Mouse (Mus musculus): ENCODE measurements around the gene Hspg2.

The Hspg2 gene

DNA sequence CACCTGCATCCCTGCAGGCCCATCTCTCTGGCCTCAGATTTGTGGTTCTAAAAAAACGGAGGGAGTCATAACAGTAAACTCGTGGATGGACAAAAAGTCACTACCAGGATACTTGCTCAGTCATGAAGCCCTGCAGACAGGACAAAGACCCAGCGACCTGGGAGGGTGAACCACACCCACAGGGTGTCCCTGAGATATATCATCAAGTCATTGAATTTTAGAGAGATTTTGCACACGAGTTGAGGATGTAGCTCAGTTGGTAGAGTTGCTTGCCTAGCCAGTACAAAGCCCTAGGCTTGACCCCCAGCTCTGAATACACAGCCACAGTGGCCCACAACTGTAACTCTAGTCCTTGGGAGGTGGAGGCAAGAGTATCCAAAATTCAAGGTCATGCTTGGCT is 7.4 kb upstream of the Hspg2 start:
- DNase-seq (ENCODE audit: low read depth, low spot score) = no peak

DNA sequence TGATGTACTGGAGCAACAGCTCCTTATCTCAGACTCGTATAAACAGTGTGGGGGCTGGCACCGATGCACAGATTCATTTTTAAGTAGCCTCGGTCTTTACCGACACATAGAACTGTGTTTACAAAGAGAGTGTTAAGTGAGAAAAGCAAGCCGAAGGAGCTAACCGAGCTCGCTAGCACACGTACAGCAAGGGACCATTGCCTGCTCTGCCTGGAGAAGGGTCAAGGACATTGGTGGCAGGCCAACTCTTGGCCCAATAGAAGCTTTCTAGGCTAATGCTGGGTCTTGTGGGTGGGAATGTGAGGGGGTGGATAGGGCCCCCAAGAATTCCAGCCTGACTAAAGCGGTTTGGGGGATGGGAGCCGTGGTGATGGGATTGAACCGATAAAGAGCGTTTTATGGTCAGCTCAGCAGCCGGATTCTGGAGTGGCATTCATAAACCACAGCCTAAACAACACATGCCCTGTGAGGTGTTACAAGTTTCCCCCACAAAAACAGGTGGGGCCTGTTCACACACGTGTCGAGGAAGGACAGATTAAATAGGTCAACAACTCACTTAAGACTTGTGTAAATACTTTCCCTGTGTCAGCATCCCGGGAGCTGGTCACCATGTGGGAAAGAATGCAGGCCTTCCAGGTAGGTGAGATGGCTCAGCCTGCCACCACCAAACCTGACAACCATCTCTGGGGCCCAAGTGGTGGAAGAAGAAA is 6.4 kb upstream of the Hspg2 start:
- DNase-seq (ENCODE audit: low read depth, low spot score) = no peak

DNA sequence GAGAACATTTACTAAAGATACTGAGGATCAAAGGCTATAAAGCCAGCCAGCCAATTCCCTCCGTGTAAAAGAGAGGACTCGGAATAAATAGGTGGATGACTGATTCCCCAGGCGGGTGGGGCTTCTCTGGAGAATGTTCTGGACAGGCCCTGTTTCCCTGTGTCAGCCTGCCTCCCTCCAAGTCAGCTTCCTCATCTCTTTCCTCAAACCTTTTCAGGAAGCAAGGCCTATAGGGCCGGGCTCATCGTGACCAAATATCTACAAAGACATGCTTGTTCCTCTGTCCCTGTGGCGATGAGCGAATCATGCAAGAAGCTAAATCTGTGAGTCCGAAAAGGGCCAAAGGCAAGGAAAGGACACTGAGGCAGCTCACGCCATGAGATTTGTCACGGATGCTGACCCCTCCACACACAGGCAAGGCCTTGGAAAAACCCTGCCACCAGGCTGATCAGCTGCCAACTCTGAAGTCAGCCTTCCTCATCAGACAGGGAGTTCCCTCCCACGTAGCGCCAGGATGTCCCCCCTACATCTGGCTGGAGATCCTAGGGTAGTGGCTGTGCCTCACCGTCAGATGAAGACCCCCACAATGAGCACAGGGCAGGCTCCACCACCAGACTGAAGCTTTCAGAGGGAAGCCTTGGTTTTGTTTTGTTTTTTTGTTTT is 3.3 kb upstream of the Hspg2 start:
- DNase-seq (ENCODE audit: low read depth, low spot score) = no peak

DNA sequence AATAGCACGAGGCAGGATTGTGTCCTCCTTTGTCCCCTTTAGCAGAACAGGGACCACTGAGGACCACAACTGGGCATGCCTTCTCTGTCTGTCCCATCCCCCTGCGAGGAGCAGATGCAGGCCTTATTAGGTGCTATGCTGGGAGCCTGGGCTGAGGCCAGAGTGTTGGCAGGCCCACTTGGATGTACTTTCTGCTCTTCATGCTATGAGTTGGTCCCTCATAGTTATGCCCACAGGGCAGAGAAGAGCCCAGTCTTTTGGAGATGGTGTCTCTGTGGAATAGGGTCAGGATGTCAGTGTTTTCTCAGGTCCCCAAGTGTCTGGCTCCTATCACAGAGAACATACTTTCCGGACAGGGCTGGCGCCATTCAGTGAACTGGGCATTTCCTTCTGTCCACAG is 1.6 kb upstream of the Hspg2 start:
- DNase-seq (ENCODE audit: low read depth, low spot score) = no peak

DNA sequence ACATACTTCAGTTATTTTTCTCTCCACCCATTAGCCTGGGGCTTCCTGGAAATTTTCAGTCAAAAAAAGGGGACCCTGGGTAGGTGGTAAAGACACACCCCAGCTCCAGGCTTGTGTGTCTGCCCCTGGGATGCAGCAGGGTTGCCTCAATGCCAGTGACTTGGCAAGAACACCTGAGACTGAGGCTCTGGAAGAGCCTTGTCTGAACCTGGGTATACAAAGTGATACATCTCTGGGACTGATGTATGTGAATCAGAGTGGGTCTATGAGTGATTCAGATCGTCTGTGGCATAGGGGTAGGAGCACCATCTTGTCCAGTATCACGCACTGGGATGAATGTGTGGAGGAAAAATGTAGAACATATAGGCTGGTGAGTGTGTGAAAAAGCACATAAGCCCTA is 1.0 kb upstream of the Hspg2 start:
- no peak for DNase-seq (ENCODE audit: low read depth, low spot score)

DNA sequence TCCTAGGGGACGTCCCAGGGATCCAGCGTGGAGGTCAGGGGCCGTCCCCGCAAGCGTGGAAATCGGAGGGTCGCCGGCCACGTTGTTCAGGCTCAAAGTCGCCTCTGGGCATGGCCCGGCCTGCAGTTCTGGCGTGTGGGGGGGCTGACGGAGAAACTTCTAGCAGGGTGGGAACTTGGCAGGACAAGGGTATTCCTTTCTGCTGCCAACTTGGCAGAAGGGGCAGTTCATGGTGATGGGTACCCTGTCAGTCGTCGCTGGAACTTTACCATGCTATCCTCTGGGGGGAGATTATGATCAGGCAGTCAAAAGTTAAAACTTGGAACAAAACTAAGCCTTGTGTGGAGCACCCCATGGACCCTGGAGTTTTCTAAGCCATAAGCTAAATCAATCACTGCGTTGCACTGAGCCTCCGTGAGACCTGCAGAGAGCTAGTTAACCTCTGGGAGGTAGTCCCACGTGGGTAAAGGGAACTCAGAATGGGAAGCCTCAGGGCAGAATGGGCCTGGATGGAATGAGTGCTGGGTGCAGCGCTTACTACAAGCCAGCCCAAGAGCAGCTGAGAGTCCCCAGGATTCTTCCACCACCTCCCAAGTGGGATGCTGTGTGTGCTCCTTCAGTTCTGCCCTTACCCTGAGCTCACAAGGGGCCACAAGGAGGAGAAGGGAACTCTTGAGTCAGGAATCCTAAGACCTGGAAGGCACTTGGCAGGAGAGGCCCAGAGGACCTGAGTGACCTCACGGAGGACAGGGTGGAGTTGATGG is 694 bp downstream of the Hspg2 start:
- DNase-seq (ENCODE audit: low read depth, low spot score) = no peak

DNA sequence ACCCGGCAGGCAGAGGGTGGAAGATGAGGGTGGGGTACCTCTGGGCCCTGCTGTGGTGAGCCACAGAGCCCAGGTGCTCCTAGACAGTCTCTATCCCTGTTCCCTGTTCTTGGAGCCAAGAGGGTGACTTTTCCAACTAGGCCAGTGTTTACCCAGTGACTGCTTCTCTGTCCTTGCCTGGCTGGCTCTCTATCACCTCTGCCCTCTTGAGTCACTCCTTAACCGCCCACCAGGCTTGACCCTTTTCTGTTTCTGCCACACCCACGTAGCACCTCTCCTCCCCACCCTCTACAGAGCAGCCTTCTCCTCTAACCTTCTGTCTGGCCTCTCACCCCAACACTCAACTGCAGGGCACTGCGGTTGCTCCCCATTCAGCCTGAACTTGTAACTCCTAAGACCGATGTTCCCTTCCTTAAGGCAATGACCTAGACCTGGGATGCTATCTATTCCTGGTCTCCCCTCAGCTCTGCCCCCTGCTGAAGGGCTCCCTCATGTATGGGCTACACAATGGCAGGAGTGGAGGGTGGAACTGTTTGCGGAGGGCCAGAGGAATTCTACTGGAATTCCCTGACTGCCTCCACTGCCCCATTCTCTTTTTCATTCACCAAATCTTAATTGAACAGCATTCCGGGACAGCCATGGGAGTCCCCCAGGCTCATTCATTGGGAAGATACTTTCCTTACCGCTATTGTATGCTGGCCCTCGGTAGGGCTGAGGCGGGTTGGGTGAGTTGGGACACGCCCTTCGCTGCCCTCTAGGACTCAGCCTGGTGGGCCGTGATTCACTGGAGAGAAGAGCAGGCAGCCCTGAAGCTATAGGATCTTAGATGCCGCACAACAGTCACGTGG is 1.5 kb downstream of the Hspg2 start:
- DNase-seq (ENCODE audit: low read depth, low spot score) = no peak

DNA sequence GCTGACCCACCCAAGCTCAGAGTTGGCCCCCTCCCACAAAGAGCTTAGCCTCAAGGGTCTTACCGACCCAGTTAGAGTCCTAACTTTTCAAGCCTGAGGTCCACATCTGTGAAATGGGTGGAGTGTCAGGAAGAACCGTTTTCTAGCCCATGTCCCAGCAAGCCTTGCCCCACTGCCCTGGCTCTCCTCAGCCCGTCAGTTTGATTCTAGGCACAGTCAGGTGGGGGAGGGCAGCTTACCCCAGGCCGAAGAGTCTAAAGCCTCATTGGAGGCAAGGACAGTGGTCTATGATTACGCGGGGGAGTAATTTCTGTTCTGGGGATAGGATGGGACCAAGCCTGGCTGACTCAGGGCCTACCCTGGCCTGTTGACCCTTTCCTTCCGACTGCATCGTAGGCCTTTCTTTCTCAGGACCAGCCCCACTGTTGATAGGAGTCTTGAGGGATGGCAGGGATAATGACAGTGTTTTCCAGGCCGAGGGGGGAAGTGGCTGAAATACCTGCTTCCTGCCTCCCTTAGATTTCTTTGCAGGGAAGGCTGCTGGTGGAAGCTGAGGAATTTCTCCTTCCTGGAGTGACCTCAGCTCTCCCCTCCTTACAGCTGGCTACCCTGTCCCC is 2.2 kb downstream of the Hspg2 start:
- DNase-seq (ENCODE audit: low read depth, low spot score) = no peak

DNA sequence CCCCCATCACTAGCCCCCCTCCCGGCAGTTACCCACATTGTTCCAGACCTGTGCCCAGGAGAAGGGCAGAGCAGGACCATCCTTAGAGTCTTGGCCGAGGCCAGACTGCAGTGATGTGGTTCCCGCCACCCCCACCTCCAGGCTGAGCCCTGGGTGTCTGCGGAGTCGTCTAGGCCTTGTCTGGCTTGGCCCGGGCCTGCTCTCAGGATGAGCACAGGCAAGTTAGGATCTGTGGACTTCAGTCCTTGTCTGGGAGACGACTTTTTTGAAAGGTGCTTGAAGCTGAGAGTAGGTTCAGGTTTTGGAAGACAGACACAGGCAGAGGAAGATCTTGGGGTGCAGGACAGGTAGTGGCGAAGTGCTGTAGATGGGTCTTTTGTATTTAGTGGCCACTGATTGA is 2.8 kb downstream of the Hspg2 start:
- no peak for DNase-seq (ENCODE audit: low read depth, low spot score)

DNA sequence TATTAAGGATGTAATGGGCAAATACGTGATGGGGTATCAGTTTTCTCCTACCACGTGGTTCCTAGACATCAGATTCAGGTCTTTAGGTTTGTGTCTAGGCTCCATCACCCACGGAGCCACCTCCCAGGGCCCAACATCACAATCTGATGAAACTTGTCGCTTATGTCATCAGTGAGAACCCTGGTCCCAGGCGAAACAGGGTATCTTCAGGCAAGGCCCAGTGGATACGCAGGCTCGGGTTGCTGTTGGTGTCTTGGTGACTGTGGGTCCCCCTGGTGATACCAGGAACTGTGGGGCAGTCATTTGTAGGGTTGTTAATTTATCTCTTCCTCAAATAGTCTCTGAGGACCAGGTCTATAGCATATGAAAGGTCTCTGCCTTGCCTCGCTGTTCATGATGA is 4.7 kb downstream of the Hspg2 start:
- no peak for DNase-seq (ENCODE audit: low read depth, low spot score)

DNA sequence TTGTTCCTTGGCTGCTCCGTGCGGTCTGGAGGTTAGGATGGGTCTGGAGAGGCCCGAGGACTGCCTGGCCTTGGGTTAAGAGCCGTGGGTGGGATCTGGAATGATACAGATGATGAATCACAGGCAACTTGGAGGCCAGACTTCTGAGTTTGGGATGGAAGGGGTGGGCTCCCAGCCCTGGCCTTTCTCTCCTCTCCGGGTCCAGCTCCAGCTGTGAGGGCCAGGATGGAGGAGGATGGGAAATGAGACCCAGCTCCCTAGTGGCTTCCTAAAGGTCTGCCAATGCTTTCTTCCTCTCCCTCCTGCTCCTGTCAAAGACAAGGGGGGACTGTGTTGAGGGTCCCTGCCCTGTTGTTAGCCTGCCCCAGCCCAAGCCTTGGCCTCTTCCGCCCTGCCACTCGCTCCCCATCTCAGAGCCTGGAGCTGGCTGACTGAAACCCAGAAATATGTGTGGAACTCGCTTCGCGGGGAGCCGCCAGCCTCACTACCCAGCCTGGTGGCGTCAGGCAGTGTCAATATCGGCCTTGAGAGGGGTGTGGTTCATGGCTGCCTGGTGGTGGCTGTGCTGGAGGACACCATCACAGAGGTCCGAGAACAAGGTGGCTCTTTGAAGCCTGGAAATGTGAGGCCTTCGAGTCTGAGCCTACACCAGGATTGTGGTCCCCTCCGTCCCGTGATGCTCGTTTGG is 5.3 kb downstream of the Hspg2 start:
- no peak for DNase-seq (ENCODE audit: low read depth, low spot score)

DNA sequence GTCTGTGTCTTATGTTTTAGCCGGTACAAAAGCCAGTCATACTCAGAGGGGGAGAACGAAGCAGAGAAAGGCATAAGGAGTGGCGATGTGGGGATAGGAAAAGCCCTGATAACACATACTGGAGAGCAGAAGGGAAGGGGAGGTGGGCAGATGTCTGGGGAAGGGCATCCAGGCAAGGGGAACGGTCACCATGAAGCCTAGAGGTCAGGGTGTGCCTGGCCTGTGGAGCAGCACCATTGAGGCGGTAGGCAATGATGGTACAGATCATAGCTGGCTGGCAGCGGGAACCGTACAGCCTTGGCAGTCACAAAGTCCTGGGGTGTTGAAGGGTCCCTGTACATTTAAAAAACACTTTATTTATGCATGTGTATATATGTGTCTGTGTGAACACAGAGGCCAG is 6.1 kb downstream of the Hspg2 start:
- no peak for DNase-seq (ENCODE audit: low read depth, low spot score)

DNA sequence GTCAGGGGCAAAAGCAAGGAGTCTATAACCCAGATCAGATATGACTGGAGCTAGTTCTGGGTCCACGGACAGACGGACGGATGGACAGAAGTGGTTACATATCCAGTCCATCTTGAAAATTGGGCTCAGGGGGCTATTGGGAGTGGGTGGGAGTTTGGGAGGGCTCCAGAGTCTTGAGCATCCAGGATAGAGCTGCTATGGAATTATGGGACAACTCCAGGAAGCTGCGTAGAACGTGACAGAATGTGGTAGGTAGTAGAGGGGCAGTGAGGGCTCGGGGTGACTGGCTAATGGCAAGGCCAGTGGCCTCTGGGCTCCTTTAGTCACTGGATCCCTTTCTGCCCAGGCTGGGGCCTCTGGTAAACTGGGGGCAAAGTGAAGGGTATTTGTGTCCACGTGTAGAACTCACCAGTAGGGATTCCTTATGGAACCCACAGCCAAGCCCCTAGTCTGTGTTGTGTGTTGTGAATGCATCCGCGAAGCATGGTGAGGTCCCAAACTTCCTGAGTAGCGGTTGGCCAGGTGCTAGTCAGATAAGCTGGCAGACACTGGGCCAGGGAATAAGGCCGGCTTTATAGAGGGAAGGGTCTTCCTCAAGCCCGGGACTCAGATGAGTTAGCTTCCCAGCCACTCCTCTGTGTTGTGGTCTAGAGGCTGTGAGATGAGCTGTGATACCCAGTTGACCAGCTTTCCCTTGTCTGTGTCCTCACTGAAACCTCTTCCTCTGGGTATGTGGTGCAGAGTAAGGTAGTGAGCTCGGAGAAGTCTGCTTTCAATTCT is 6.9 kb downstream of the Hspg2 start:
- DNase-seq (ENCODE audit: low read depth, low spot score) = no peak

DNA sequence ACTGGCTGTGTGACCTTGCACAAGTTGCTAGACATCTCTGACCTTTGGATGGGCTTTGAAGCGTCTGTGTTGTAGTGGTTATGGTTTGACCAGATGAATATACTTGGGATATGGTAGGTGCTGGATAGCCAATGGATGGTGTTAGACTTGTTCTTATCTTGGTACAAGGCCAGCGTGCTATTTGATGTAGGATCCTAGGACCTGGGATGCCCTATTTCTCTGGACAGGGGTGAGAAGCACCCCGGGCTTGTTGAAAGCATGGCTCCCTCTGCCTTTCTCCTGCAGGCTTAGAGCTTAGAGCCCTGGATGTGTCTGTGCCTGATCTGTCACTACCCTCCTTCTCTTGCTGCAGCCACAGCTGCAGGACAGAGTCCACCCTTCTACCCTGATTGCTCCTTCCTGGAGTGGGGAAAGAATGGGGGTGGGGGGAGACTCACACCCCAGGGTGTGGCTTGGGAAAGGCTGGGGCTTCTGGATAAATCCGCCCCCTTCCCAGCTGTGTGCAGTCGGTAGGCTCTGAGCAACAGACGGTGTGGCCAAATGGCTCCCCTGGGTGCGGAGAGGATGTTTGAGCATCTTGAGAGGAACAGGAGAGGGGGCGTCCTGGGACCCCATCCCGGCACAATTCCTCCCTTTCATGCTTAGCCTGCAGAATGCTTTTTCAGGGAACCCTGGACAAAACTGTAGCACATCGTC is 7.6 kb downstream of the Hspg2 start:
- no peak for DNase-seq (ENCODE audit: low read depth, low spot score)

DNA sequence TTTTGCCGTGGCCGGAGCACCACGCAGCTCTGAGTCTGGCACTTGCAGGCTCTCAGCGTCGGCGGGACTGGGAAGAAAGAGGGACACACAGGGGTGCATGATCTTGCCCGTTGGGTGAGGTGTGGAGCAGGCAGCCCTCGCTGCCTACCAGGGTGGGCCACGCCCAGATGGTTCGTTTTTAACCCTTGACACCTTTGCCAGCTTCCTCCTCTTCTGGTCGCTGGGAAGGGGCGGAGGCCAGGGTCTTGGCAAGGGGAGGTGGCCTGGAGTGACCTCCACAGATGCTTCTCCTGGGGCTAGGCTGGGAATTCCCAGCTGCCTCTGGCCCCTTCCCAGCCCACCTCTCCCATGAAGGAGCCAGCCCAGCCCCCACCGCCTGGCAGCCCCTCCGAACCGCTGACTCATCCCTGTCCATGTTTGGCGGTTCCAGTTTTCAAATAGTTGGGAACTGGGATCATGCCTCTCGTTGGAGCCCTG is 8.2 kb downstream of the Hspg2 start:
- DNase-seq (ENCODE audit: low read depth, low spot score) = no peak

DNA sequence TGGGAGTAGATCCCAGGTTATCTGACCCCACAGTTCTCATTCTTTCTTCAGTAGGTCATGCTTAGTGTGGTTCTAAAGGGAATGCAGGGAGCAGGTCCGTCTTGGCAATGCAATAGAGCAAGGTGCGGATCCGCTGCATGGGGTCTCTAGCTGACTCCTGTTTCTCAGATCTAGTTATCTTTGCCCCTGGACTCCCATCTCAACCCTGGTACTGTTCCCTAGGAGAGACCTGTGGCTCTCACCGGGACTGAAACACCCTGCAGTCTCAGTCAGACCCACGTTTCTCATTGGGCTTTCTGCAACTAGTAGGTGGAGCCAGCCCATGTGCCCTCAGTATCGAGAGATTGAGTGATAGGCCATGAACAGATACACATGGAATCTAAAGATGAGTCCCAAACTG is 9.0 kb downstream of the Hspg2 start:
- DNase-seq (ENCODE audit: low read depth, low spot score) = no peak

DNA sequence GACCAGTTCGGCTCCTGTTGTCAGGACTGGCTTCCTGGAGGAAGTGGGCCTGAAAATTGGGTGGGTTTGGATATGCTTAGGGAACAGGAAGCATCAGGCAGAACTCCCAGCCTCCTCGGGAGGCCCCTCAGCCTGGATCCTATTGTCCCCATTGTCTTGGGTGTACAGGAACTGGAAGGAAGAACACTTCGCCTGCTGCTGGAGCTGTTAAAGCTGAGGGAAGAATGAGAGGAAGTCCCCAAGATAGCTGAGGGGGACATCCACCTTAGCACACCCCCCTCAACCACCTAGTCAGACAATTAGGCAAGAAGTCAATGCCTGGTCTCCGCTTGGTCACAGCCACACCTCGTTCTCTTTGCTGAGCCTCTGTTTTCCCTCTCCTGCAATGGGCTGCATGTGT is 9.7 kb downstream of the Hspg2 start:
- no peak for DNase-seq (ENCODE audit: low read depth, low spot score)

DNA sequence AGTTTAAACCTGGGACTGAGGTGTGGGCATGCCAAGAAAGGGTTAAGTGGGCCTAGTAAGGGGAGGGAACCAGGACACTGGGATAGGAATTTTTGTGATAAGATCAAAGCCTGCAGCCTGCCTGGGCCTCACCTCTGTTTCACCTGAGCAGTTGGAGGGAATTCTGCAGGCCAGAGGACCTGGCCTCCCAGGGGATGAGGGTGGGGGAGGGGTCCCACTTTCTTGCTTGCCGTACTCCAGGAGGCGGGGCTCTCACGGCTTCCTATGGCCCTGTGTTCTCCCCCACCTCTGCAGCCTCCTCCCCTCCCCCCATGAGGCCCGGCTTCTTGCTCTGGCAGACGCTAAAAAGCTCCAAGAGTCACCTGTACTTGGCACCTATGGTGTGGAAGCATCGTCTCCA is 11.2 kb downstream of the Hspg2 start:
- DNase-seq (ENCODE audit: low read depth, low spot score) = no peak

DNA sequence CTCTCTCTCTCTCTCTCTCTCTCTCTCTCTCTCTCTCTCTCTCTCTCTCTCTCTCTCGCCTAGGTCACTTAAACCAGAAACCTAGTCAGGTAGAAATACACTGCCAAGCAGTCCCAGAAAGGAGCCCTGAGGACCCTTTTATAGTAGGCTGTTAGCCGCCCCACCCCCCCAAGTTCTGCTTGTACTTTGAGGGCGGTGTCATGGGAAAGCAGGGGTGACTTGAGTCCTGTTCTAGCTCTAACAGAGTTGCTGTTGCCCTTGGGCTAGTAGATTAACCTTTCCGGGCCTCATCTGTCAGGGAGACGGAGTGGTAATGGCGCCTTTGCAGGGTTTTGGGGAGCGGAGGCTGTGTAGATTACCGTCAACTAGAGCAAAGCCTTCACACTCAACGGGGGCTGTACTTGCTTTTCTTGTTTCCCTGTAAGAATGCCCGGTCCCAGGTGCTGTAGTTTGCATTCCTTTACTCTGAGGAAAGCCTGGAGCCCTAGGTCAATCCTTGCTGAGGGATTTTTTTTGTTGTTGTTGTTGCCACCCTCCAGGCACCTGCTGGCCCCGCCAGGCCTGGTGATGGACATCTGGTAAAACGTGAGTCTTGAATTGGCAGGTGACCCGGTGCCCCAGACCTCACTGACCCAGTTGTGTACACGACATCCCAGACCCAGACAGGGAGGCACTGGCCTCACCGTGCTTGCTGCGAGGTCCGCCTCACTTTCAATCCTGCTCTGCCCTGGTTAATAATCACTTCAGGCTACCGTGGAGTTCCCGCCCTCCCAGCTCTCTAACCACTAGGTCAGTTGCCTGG is 11.8 kb downstream of the Hspg2 start:
- DNase-seq (ENCODE audit: low read depth, low spot score) = no peak

All from WW6 (cell line).